Mouse (Mus musculus): ENCODE measurements around the gene Hoxb5. TPM values are rescaled to one million over a fixed set of nuclear protein-coding genes. Genes with fewer than 3 reads are reported as not detected.

Gene Hoxb5
- polyA plus RNA-seq, 1 experiment from 2014 or later: not detected

- Histone ChIP-seq H3K36me3 (ENCODE audit: control insufficient read depth, insufficient read depth, low read length) (no peaks in the 10 kb centered on the region), H3K27me3 (ENCODE audit: control insufficient read depth, insufficient read depth, low read length) (peaks cover 94% of the 10 kb centered on the region), H3K9me3 (ENCODE audit: control insufficient read depth, low read length) (no peaks in the 10 kb centered on the region), H3K27ac (replicated peaks; ENCODE audit: low read depth, low read length) (no peak within 1 kb of the TSS), H3K9ac (replicated peaks; ENCODE audit: low read length) (no peak within 1 kb of the TSS), H3K4me2 (ENCODE audit: low read length) (no peak within 1 kb of the TSS), H3K4me1 (ENCODE audit: control insufficient read depth, insufficient read depth, low read length) (no peaks in the 10 kb centered on the region), H3K4me3 (replicated peaks; ENCODE audit: low read depth, low read length) (no peak within 1 kb of the TSS)
- WGBS: 3% methylated on average over 2 of the region's 2 CpGs
- ATAC-seq (ENCODE audit: low FRiP score, low TSS enrichment): no peak
- no peak for DNase-seq
Observed at GRCm38 (mm10) chr11:96350341-96350624, 47.1 kb downstream of the Hoxb5 start, which contains the start of gene Hoxb2. TSS of gene Hoxb2 (plus strand) at chr11:96350525.

- no peak overlapping the region for H3K4me2 ChIP-seq (ENCODE audit: low read length)
- H3K9me3 ChIP-seq (ENCODE audit: control insufficient read depth, low read length): no peaks in the 10 kb centered on the region
- H3K27me3 ChIP-seq (ENCODE audit: control insufficient read depth, insufficient read depth, low read length): peaks cover 92% of the 10 kb centered on the region
- WGBS: 3% methylated on average over 2 of the region's 2 CpGs
- H3K36me3 ChIP-seq (ENCODE audit: control insufficient read depth, insufficient read depth, low read length): no peaks in the 10 kb centered on the region
- H3K4me1 ChIP-seq (ENCODE audit: control insufficient read depth, insufficient read depth, low read length): no peaks in the 10 kb centered on the region
- no peak overlapping the region for H3K9ac ChIP-seq (replicated peaks; ENCODE audit: low read length)
- DNase-seq (no peak), ATAC-seq (ENCODE audit: low FRiP score, low TSS enrichment) (no peak)
- H3K4me3 ChIP-seq (replicated peaks; ENCODE audit: low read depth, low read length): no peak overlapping the region
- H3K27ac ChIP-seq (replicated peaks; ENCODE audit: low read depth, low read length): no peak overlapping the region
Observed at GRCm38 (mm10) chr11:96350791-96351190, 47.7 kb downstream of the Hoxb5 start.

GRCm38 (mm10) chr11:96351312-96351711, 48.2 kb downstream of the Hoxb5 start:
- Histone ChIP-seq H3K27ac (replicated peaks; ENCODE audit: low read depth, low read length) (no peak overlapping the region), H3K4me2 (ENCODE audit: low read length) (no peak overlapping the region), H3K4me3 (replicated peaks; ENCODE audit: low read depth, low read length) (no peak overlapping the region), H3K27me3 (ENCODE audit: control insufficient read depth, insufficient read depth, low read length) (peaks cover 92% of the 10 kb centered on the region), H3K36me3 (ENCODE audit: control insufficient read depth, insufficient read depth, low read length) (no peaks in the 10 kb centered on the region), H3K9me3 (ENCODE audit: control insufficient read depth, low read length) (no peaks in the 10 kb centered on the region), H3K4me1 (ENCODE audit: control insufficient read depth, insufficient read depth, low read length) (no peaks in the 10 kb centered on the region), H3K9ac (replicated peaks; ENCODE audit: low read length) (no peak overlapping the region)
- DNase-seq (no peak), ATAC-seq (ENCODE audit: low FRiP score, low TSS enrichment) (no peak)
- WGBS: 2% methylated on average over 11 of the region's 11 CpGs

- H3K36me3 ChIP-seq (ENCODE audit: control insufficient read depth, insufficient read depth, low read length): no peaks in the 10 kb centered on the region
- no peak overlapping the region for H3K4me2 ChIP-seq (ENCODE audit: low read length)
- H3K9me3 ChIP-seq (ENCODE audit: control insufficient read depth, low read length): no peaks in the 10 kb centered on the region
- H3K9ac ChIP-seq (replicated peaks; ENCODE audit: low read length): no peak overlapping the region
- DNase-seq (no peak), ATAC-seq (ENCODE audit: low FRiP score, low TSS enrichment) (no peak)
- no peak overlapping the region for H3K27ac ChIP-seq (replicated peaks; ENCODE audit: low read depth, low read length)
- 1% methylated on average over 22 of the region's 22 CpGs for WGBS
- H3K4me3 ChIP-seq (replicated peaks; ENCODE audit: low read depth, low read length): no peak overlapping the region
- H3K27me3 ChIP-seq (ENCODE audit: control insufficient read depth, insufficient read depth, low read length): peaks cover 92% of the 10 kb centered on the region
- no peaks in the 10 kb centered on the region for H3K4me1 ChIP-seq (ENCODE audit: control insufficient read depth, insufficient read depth, low read length)
Observed at GRCm38 (mm10) chr11:96351831-96352230, 48.7 kb downstream of the Hoxb5 start.

- Histone ChIP-seq H3K4me1 (ENCODE audit: control insufficient read depth, insufficient read depth, low read length) (no peaks in the 10 kb centered on the region), H3K4me2 (ENCODE audit: low read length) (no peak overlapping the region), H3K9ac (replicated peaks; ENCODE audit: low read length) (no peak overlapping the region), H3K27me3 (ENCODE audit: control insufficient read depth, insufficient read depth, low read length) (peaks cover 95% of the 10 kb centered on the region), H3K27ac (replicated peaks; ENCODE audit: low read depth, low read length) (no peak overlapping the region), H3K4me3 (replicated peaks; ENCODE audit: low read depth, low read length) (peak overlapping the region; percentile 10; the same call in 1 of the 2 replicates), H3K36me3 (ENCODE audit: control insufficient read depth, insufficient read depth, low read length) (no peaks in the 10 kb centered on the region), H3K9me3 (ENCODE audit: control insufficient read depth, low read length) (no peaks in the 10 kb centered on the region)
- ATAC-seq (ENCODE audit: low FRiP score, low TSS enrichment) (no peak), DNase-seq (peak; percentile 51)
- under 1% methylated on average over 73 of the region's 75 CpGs for WGBS
Observed at GRCm38 (mm10) chr11:96352691-96353521, 49.8 kb downstream of the Hoxb5 start.

GRCm38 (mm10) chr11:96353522-96353841, 50.3 kb downstream of the Hoxb5 start:
- WGBS: under 1% methylated on average over 14 of the region's 14 CpGs
- Histone ChIP-seq H3K4me1 (ENCODE audit: control insufficient read depth, insufficient read depth, low read length) (no peaks in the 10 kb centered on the region), H3K9ac (replicated peaks; ENCODE audit: low read length) (no peak overlapping the region), H3K27ac (replicated peaks; ENCODE audit: low read depth, low read length) (no peak overlapping the region), H3K9me3 (ENCODE audit: control insufficient read depth, low read length) (no peaks in the 10 kb centered on the region), H3K4me2 (ENCODE audit: low read length) (no peak overlapping the region), H3K27me3 (ENCODE audit: control insufficient read depth, insufficient read depth, low read length) (peaks cover 94% of the 10 kb centered on the region), H3K4me3 (replicated peaks; ENCODE audit: low read depth, low read length) (no peak overlapping the region), H3K36me3 (ENCODE audit: control insufficient read depth, insufficient read depth, low read length) (no peaks in the 10 kb centered on the region)
- DNase-seq (peak; percentile 58), ATAC-seq (ENCODE audit: low FRiP score, low TSS enrichment) (no peak)

GRCm38 (mm10) chr11:96353939-96354338, 50.8 kb downstream of the Hoxb5 start:
- Histone ChIP-seq H3K4me3 (replicated peaks; ENCODE audit: low read depth, low read length) (no peak overlapping the region), H3K9ac (replicated peaks; ENCODE audit: low read length) (no peak overlapping the region), H3K9me3 (ENCODE audit: control insufficient read depth, low read length) (no peaks in the 10 kb centered on the region), H3K4me1 (ENCODE audit: control insufficient read depth, insufficient read depth, low read length) (no peaks in the 10 kb centered on the region), H3K27me3 (ENCODE audit: control insufficient read depth, insufficient read depth, low read length) (peaks cover 94% of the 10 kb centered on the region), H3K27ac (replicated peaks; ENCODE audit: low read depth, low read length) (no peak overlapping the region), H3K36me3 (ENCODE audit: control insufficient read depth, insufficient read depth, low read length) (no peaks in the 10 kb centered on the region), H3K4me2 (ENCODE audit: low read length) (no peak overlapping the region)
- DNase-seq (no peak), ATAC-seq (ENCODE audit: low FRiP score, low TSS enrichment) (no peak)
- WGBS: 2% methylated on average over 8 of the region's 8 CpGs

- DNase-seq (peak; percentile 58), ATAC-seq (ENCODE audit: low FRiP score, low TSS enrichment) (no peak)
- Histone ChIP-seq H3K4me1 (ENCODE audit: control insufficient read depth, insufficient read depth, low read length) (no peaks in the 10 kb centered on the region), H3K9ac (replicated peaks; ENCODE audit: low read length) (no peak overlapping the region), H3K27ac (replicated peaks; ENCODE audit: low read depth, low read length) (no peak overlapping the region), H3K9me3 (ENCODE audit: control insufficient read depth, low read length) (no peaks in the 10 kb centered on the region), H3K27me3 (ENCODE audit: control insufficient read depth, insufficient read depth, low read length) (peaks cover 93% of the 10 kb centered on the region), H3K4me3 (replicated peaks; ENCODE audit: low read depth, low read length) (no peak overlapping the region), H3K36me3 (ENCODE audit: control insufficient read depth, insufficient read depth, low read length) (no peaks in the 10 kb centered on the region), H3K4me2 (ENCODE audit: low read length) (peak overlapping the region; percentile 3; the same call in 1 of the 2 replicates)
- WGBS: under 1% methylated on average over 25 of the region's 25 CpGs
Observed at GRCm38 (mm10) chr11:96354376-96354775, 51.2 kb downstream of the Hoxb5 start.

GRCm38 (mm10) chr11:96354801-96355311, 51.7 kb downstream of the Hoxb5 start:
- Histone ChIP-seq H3K4me2 (ENCODE audit: low read length) (peak overlapping the region; percentile 3; the same call in 1 of the 2 replicates), H3K4me1 (ENCODE audit: control insufficient read depth, insufficient read depth, low read length) (no peaks in the 10 kb centered on the region), H3K36me3 (ENCODE audit: control insufficient read depth, insufficient read depth, low read length) (no peaks in the 10 kb centered on the region), H3K27me3 (ENCODE audit: control insufficient read depth, insufficient read depth, low read length) (peaks cover 93% of the 10 kb centered on the region), H3K27ac (replicated peaks; ENCODE audit: low read depth, low read length) (no peak overlapping the region), H3K9me3 (ENCODE audit: control insufficient read depth, low read length) (no peaks in the 10 kb centered on the region), H3K4me3 (replicated peaks; ENCODE audit: low read depth, low read length) (no peak overlapping the region), H3K9ac (replicated peaks; ENCODE audit: low read length) (no peak overlapping the region)
- ATAC-seq (ENCODE audit: low FRiP score, low TSS enrichment) (no peak), DNase-seq (no peak)
- under 1% methylated on average over 9 of the region's 9 CpGs for WGBS
